Mouse (Mus musculus): Measurements from ENCODE around the gene Ccnyl1.
A peak's percentile ranks its signal among the peaks of the same experiment; 100 is the strongest.

Gene Ccnyl1

DNA sequence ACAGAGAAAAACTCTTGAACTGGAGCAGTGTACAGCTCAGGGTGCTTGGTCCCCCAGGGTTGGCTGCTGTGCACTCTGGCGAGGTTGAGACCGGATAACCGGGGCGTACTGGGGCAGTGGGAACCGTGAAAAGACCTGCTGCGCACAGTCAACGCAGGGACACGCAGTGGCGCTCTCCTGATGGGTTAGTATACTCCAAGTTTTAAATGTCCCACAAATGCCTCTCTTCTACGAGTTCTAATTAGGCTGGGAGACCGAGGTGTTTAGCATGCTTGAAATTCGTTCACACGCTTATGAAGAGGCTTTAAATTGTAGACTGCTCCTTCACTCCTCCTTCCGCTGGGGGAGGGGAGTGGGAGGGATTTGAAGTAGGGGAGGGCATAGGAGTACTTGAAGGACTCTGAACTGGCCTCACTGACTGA, 48.4 kb downstream of the Ccnyl1 start:
- DNase-seq, result peak; percentile 19 to 29

GRCm38 (mm10) chr1:64742741-64743408, 52.6 kb downstream of the Ccnyl1 start:
- DNase-seq, result no peak

DNA sequence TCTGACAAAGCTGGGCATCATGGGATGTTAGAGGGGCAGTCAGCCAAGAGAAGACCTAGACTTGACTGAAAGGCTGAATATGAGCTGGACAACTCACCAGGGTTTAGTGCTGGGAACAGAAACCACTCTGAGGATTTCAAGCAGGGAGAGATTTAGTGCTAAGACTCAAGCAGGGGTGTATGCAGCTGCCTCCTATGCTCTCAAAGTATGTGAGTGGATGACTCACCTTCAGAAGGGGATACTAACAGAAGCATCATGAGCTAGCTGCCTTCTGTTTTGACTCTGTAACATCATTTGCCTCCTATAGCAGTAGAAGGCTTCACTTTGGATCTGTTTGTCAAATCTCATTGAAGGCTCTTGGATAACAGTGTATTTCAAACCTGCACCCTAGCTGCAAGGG, 54.4 kb downstream of the Ccnyl1 start:
- no peak for DNase-seq

DNA sequence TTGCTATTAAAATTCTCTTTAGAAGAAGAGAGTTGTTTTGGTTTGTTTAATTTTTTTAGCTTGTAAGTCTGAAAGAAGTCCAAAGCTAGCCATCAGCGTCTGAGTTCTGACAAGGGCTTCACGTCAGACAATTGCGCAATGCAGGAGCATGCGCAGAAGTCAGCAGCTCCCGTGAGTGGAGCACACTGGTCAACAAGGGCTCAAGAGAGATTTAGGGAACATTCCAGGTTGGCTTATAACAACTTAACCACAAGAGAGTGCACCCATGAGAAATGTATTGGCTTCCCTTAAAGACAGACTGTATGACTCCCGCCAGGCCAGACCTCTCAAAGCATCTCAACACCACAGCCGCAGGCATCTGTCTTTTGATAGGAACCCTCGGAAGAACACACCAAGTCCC, 62.9 kb downstream of the Ccnyl1 start:
- DNase-seq, result no peak

DNA sequence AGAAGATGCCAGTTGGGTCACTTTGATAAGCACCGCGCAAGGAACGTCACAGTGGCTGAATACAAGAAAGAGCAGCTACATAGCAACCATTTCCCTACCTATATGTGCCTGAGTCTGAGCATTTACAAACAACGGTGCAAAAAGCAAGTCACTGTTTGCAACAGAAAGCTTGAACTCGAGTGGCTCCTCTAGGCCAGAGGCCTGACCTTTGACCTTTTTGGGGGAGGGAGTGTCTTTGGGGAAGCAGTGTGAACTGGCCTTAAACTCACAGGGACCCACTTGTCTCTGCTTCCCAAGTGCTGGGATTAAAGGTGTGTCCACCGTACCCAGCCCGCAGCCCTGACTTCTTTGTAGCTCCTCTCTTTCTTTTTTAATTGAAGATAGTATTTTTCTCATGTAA, 63.4 kb downstream of the Ccnyl1 start:
- DNase-seq, result no peak

DNA sequence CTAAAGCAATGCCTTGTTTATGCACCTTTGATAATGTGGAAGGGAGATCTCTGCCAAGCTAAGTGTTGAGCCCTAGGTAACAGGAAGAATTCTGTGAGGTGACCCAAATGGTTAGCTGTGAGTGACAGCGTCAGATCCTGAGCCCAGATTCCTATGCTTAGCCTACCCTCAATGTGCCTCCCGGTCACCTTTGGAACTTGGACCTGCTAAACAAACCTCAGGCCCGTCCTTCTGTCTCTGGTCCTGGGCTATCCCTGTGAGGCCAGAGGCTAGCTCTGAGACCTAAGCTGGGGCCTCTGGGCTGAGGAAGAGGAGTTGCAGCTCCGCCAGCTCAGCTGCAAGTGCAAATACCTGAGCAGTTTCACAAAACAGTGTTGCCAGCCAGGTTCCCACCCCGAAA, 64.4 kb downstream of the Ccnyl1 start:
- no peak for DNase-seq

DNA sequence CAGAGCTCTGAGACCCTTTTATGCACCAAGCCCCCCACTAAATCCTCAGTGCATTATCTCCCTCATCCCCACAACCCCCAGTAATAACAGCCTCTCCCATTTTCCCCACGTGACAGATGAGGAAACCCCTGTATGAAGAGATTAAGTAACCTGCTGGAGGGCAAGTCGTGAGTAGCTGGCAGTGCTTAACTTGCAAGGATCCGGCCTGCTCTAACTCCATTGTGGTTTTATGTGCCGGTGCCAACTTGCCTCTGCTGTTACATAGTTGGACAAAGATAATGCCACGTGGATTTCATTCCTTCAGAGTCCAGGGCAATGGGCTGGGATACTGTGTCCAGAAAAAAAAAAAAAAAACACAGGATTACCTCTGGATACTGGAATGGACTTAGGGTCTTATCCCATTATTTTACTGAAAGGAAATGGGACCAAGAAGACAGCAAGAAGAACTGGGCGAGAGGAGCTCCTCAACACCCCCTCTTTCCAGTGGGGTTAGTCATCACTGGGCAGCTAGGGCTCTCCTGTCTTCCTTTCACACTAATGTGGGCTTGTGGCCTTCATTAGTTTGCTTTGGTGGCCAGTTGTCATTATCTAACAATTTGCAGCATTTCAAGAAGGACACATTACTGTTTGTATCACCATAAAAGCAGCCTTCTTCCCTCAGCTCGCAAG, 65.8 kb downstream of the Ccnyl1 start:
- no peak for DNase-seq

- DNase-seq, result no peak
Observed at GRCm38 (mm10) chr1:64756640-64757030, 66.4 kb downstream of the Ccnyl1 start.

- peak; percentile 36 to 54 for DNase-seq
Observed at GRCm38 (mm10) chr1:64757254-64757653, 67.0 kb downstream of the Ccnyl1 start.

DNA sequence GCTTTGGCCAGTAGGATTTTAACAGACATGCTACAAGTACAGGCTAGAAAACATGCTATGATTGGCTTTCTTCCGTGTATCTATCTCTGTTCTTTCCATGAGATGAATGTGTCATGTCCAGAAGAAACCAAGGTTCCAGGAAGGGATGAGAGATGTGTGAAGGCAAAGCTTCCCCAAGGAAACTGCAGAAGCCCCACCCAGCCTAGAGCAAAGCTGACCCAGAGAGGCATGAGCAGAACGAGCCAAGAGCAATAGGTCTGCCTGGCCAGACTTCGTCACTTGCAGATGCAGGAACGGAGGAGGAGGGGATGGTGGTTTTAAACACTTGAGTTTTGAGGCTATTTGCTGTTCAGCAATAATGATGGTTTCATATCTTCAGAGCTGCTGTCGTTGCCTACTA, 67.5 kb downstream of the Ccnyl1 start:
- DNase-seq, result no peak

DNA sequence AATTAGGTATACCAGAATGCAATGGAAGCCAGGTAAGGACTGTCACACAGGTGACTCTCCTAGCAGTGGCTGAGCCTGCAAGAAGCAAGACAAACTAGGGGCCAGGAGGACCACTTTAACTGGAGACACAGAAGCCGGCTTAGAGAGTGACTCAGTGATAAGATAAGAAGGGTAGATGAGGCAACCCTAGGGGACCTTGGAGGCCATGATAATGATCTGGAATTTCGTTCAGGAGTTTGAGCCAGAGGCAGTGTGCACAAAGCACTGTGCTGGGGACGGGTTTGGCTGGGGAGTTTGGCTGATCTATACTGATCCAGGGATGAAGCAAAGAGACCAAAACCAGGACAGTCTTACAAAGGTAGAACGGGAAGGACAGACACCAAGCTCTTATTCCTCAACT, 71.4 kb downstream of the Ccnyl1 start:
- DNase-seq, result no peak

GRCm38 (mm10) chr1:64770169-64770568, 79.9 kb downstream of the Ccnyl1 start:
- DNase-seq, result no peak

- DNase-seq, result no peak
Observed at GRCm38 (mm10) chr1:64773305-64773704, 83.0 kb downstream of the Ccnyl1 start.

Measured in cerebellum, postnatal 10 days (tissue).